Mouse (Mus musculus) bone marrow macrophage, adult 2 months (primary cell): ENCODE measurements at regions not wholly inside any gene's neighbourhood (a gene's known extent, or its start where the extent isn't known, plus 50 kb on each side); places are given as distances from the start of the nearest gene placed in this dataset.

ENCODE experiments used
- CTCF ChIP-seq: IDR thresholded peaks from 2 replicates; pipeline ENCODE4 v1.5.1; 2012; ENCODE audit warnings: low read depth, mild to moderate bottlenecking, low read length, moderate library complexity
- POLR2A ChIP-seq: IDR thresholded peaks from 2 replicates; pipeline ENCODE4 v1.6.1; 2012; ENCODE audit warnings: mild to moderate bottlenecking, low read depth, low read length, borderline replicate concordance

DNA sequence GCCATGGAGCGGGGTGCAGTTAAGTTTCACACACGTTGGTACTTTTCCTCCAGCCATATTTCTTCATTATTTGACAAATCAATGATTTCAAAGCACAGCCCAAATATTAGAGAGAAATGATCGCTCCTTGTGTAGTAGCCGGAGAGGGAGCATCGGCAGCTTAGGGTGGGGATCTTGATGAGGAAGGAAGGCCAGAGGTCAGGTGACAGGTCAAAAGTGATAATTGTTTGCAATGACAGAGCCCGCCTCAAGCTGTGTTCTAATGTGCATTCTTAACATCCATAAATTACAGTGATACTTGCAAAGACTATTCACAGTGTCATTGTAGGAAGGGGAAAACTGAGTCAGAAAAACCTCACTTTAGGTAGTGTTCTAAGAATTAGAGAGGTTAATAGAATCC lies 75.1 kb upstream of the Slc38a2 start:
- TF ChIP-seq CTCF = no peak
- no peak for TF ChIP-seq POLR2A
